Mouse (Mus musculus): ENCODE results near the gene Slc25a48.
A peak's percentile ranks its signal among the peaks of the same experiment; 100 is the strongest.

- peak; percentile 25; the same call in 1 of the 2 replicates for TF ChIP-seq CTCF (conservative IDR thresholded peaks at IDR 0.05; ENCODE audit: low read length)
- no peak for TF ChIP-seq POU5F1 (IDR thresholded peaks at IDR 0.05; ENCODE audit: borderline replicate concordance, low read length)
- no peak for TF ChIP-seq NANOG (IDR thresholded peaks at IDR 0.05; ENCODE audit: borderline replicate concordance, low read length)
Measured at GRCm38 (mm10) chr13:56435615-56436287, 2.4 kb upstream of the Slc25a48 start.

All from E14TG2a.4 (cell line).